Mouse (Mus musculus): Measurements from ENCODE around the gene Rapgef6. TPM values are rescaled to one million over a fixed set of nuclear protein-coding genes. Genes with fewer than 3 reads are reported as not detected.

Rapgef6 gene
- polyA plus RNA-seq (2014; fragmentation: Illumina TruSeq; extraction: RNeasy Lipid Tissue Mini Kit (QIAGEN cat#74804)) = 54.7 TPM

GRCm38 (mm10) chr11:54522529-54523430 is at the start of gene Rapgef6:
Gene Rapgef6 (plus strand): TSS chr11:54522847.

Other genes with a start within 250 kb of the Rapgef6 start
- gene Acsl6, start 219.0 kb upstream of the Rapgef6 start, polyA plus RNA-seq (2014; fragmentation: Illumina TruSeq; extraction: RNeasy Lipid Tissue Mini Kit (QIAGEN cat#74804)) = 1.0 TPM
- 0.54 TPM for gene Meikin, start 152.2 kb upstream of the Rapgef6 start, polyA plus RNA-seq (2014; fragmentation: Illumina TruSeq; extraction: RNeasy Lipid Tissue Mini Kit (QIAGEN cat#74804))
- gene Fnip1, start 84.6 kb upstream of the Rapgef6 start, polyA plus RNA-seq (2014; fragmentation: Illumina TruSeq; extraction: RNeasy Lipid Tissue Mini Kit (QIAGEN cat#74804)) = 69.8 TPM

Data from ovary, adult 10 weeks (tissue).